Mouse (Mus musculus) kidney, adult 18-20 months (tissue): ENCODE measurements around the gene Slc36a1.

Experiments used
- DNase-seq: peaks from one replicate; pipeline ENCODE4 v3.0.0; 2021

The Slc36a1 gene

DNA sequence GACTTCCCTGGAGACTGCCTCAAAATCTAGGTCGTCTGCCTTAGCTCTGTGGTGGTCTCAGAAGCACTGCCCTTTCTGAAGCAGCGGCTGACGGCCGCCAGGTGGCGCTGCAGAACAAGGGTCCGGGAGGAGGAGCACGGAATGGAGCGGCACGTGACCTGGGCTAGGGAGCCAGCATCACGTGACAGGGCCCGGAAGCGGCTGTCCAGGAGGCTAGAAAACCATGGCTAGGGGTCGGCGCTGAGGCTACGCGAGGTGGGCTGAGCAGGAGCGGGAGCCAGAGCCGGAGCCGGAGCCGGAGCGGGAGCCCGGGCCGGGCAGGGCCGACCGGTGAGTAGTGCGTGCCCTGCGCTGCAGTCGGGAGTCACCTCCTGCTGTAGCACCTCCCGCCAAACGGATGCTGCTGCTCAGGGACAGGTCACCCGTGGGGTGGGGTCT, at the start of gene Slc36a1:
Gene Slc36a1 (plus strand): TSS at position 192 of the 438 bp plus-strand sequence.
- peak; percentile 95 for DNase-seq

DNA sequence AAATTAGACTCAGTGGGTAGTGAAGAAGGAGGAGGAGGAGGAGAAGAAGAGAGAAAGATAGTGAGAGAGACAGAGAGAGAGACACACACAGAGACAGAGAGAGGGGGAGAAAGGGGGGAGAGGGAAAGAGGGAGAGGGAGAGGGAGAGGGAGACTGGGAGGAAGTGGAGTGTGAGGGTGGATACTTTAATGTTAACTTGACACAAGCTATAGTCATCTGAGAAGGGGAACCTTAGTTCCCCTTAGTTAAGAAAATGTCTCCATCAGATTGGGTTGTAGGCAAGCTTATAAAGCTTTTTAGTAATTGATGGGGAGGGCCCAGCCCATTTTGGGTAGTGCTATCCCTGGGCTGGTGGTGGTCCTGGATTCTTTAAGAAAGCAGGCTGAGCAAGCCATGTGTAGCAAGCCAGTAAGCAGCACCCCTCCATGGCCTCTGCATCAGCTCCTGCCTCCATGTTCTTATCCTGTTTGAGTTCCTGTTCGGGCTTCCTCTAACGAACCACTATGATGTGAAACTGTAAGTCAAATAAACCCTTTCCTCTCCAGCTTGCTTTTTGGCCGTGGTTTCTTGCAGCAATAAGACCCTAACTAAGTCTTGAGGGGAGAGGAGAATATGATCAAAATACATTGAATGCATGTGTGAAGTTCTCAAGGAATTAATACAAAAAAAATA, 49.6 kb upstream of the Slc36a1 start:
- no peak for DNase-seq

DNA sequence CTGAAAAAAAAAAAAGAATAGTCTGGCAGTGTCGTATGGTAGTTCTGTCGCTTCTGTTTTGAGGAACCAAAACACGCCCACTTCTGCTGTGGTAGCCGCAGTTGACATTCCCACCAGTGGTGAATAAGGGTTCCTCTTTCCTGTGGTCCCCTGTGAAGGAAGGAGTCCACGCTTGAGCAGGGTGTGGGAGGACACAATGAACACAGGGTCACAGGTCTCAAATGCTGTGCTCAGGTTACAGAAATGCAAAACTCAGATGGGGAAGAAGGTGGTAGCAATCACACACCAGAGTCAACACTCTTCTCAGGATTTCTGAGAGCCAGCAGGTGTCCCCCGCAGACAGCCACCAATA, 49.1 kb upstream of the Slc36a1 start:
- DNase-seq = no peak

DNA sequence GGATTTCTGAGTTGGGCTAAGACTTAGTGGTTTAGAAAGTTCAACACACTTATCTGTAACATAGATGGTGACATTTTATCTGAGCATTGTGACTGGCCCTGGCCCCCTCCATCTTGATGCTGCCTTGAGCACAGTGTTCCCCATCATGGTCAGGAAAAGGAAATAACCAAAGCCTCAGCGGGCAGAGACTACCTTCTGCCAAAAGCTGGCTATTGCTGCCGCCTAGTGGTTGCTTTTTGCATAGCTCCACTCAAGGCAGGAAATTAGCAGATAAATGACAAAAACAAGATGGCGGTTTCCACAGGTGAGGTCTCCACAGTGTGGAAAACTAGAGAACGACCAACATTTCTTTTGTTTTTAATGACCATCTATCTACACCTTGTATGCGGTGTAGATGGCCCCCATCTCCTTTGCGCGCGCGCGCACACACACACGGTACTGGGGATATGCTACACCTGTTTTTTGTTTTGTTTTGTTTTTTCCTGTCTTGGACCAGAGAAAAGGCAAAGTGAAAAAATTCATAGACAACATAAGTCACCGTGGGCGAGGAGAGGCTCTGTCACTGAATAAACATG, 45.3 kb upstream of the Slc36a1 start:
- DNase-seq = peak; percentile 88

DNA sequence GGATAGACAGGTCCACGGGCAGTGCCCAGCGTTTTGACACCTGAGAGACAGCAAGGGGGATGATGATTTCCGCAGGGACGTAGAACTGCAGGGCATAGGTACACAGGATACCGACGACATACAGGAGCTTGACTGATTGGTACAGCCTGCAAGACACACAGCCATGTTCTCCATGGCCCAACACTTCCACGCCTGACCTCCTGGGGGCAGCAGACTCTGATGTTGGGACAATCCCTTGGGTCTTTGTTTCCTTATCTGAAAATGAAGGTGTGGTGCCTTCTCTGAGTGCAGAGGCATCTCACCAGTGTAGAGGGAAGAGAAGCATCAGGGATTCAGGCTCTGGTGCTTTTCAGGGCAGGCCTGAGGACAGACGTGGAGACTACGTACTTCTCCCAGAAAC, 41.5 kb upstream of the Slc36a1 start:
- DNase-seq = peak; percentile 53

DNA sequence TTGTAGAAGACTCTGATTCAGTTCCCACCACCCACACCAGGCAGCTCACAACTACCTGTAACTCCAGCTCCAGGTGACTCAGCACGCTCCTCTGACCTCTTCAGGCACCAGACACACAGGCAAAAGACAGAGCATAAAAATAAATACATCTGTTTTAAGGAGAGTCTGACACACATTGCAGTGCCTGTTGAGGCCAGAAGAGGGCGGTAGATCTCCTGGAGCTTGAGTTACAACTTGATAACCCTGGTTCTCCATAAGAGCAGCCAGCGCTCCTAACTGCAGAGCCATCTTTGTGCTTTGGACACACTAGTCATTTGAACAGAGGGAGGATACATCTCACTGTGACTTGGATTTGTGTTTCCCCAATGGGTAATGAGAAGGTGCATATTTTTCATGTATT, 39.4 kb upstream of the Slc36a1 start:
- DNase-seq = peak; percentile 28

DNA sequence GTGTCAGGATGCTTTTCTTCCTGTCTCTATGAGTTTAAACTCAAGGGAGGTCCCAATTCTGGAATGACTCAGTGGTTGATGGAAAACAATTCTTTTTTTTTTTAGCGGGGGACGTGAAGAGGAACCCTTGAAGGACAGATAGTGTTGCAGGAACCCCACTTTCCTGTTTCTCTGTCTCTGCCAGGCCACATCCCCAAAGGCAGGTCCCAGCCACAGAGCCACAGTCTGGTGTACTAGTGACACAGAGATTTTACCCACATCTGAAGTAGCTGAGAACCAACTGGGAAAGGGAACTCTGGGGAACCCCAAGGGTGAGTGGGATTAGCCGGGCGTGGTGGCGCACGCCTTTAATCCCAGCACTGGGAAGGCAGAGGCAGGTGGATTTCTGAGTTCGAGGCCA, 38.4 kb upstream of the Slc36a1 start:
- DNase-seq = no peak

DNA sequence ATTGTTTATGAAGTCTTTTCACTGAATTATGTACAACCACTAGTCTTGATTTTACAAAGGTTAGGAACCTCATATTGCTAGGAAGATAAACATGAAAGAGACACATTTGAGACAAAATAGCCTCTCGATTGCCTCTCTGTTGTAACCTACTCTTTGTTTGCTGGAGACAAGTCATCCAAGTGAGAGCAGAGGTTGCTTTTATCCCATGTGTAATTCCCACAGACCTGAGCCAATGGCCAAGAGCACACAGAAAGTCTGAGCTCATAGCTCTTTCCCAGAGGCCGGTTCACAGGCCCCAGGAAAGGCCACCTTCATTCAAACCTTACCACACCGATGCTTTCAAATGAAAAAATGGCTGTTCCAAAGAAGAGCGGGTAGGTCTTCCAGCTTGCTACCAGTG, 35.6 kb upstream of the Slc36a1 start:
- DNase-seq = no peak

DNA sequence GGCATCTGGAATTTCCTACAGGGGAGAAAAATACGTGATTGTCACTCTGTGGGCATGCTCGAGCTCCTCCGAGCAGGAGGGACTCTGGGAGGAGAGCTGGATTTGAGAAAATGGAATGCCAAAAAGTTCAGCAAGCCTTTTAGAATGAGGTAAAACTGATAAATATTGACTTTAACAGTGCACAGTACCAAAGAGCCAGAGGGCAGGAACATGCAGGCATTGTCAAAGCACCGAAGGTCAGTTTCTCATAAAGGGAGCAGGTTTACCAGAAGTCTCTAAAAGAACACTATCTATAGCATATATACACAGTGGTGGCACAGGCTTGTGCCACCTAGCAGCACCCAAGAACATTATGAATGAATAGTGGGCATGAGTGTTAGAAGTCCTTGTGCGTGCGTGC, 35.2 kb upstream of the Slc36a1 start:
- DNase-seq = no peak

DNA sequence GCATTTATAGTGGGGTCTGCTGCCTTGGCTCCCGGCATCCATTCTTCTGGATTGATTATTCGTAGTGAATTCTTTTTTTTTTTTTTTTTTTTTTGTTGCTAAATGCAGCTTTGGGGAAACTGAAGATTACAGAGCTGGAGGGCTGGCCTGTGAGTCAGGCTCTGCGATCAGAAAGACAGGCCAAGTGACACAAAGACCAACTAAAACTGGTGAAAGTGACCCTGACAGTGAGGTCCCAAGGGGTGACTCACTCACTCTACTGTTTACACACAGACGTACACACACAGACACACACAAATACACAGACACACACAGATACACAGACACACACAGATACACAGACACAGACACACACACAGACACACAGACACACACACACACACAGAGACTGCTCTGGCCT, 33.6 kb upstream of the Slc36a1 start:
- no peak for DNase-seq

DNA sequence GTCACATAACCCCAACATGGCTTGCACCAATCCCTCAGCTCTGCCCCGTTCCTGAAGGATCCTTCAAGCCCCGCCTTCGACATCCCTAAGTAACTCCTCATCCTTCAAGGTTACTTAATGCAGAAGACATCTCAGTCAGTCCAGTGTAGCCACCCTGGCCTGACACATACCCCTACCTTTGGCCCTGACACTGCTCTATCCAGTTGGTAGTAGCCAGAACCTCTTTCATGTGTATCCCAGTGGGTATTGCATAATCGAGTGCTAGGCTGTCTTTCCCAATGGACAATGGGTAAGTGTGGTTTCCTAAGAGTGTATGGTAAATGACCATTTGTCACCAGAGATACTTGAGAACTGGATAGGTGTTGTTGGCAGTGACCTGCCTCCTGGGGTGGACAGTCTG, 25.3 kb upstream of the Slc36a1 start:
- no peak for DNase-seq

DNA sequence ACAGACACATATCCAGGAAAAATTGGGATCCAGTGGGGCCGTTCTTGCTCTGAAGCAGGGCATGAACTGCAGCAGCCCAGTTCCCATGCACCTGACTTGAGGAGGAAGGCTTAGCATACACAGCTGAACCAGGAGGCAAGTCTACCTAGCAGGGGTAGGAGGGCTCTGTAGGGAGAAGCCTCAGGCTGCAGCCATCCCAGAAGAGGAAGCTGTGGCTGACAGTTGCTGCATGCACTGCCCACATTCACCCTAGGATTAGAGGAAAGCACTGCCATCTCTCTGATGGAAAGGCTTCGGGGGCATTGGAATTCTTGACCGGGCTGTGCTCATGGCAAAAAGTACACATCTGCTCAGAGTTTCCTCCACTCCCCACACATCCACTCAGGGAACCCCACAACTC, 24.3 kb upstream of the Slc36a1 start:
- DNase-seq = no peak

DNA sequence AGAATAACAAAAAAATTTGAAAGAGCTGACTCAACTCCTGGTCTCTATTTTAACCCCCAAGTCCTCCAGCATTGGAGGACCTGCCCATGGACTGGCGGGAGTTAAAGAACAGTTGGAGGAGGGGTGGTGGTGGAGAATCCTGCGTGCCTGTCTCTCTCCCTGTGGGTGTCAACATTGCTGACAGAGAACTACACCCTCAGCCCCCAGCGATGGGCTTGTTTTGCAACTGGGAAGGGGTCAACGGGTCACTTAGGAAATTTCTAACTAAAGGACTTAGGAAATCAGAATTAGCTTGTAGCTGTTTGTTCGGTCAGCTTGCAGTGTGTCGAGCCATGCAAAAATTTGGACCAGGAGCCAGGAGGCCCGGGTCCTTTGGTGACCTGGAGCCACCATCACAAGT, 21.0 kb upstream of the Slc36a1 start:
- no peak for DNase-seq

DNA sequence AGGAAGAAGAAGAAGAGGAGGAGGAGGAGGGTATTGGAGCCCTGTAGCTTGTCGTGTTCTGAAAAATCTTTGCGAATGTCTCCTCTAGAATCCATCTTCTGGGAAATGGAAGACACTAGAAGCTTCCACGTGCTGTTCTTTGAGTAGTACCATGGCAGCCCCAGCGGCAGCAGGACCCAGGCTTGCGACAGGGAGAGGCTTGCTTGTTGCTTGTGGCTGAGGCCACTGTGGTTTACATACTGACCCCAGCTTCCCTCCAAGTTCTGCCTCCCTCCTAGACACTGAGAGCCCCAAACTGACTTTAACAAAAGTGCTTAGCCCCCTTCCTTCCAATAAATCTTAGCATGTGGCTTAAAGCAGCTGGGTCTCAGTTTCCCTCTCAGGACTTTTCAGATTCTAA, 19.9 kb upstream of the Slc36a1 start:
- no peak for DNase-seq

DNA sequence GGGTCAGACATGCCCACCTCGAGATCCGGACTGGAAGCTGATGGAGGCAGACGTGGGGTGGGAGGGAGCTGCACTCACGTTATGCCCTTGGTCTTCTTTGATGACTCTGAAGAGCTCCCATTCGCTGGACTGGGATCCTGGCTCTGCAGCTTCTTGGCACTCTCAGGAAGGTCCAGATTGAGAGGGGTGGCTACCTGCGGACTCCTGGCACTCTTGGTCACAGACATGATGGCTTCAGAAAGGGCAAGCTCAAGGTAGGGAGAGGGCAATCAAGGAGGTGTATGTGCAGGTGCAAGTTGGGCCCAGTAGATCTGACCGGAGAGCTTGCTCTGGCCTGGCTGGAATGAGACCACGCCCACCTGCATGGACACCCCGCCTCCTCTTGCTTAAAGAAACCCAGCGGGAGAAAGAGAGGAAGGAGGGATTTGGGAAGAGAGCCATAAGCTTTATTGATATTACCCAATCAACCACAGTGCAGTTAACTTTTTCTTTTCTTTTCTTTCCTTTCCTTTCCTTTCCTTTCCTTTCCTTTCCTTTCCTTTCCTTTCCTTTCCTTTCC, 19.3 kb upstream of the Slc36a1 start, which contains the start of gene Slc36a2:
Gene Slc36a2 (minus strand): TSS at position 345 of the 559 bp plus-strand sequence.
- DNase-seq = no peak

DNA sequence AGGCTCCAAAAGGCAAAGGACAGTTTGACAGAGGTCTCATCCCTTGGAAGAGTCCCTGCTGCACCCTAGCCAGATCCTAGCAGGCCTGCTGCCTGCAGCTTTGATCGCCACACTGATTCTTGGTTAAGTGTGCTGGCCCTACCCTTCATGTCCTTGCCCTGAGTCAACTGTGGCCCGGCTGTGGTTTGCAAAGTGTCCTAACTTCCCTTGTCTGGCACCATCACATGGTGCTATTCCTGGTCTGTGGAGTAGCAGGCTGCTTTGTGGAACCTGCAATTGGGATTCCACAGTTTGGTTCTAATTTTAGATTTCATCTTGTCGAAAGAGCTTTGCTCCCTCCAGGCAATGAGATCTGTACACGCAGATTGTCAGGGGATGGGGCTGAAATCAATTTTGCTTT, 16.9 kb upstream of the Slc36a1 start:
- no peak for DNase-seq

DNA sequence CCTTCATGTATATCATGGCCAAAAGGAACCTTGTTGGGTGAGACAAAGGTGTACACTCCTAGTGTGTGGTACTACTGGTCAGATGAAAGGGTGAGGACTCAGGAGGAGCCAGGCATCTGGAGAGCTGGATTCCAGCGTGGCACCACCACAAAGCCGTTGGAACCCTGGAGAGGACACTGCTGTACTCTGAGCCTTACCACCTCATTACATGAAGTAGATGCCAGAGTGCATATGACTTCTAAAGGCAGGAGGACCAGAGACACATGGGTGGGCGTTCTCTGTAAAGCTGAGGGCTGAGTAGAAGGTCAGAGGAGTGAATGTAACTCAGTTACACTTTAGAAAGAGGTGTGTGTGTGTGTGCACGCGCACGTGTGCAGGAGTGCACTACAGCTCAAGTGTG, 16.4 kb upstream of the Slc36a1 start:
- DNase-seq = no peak

DNA sequence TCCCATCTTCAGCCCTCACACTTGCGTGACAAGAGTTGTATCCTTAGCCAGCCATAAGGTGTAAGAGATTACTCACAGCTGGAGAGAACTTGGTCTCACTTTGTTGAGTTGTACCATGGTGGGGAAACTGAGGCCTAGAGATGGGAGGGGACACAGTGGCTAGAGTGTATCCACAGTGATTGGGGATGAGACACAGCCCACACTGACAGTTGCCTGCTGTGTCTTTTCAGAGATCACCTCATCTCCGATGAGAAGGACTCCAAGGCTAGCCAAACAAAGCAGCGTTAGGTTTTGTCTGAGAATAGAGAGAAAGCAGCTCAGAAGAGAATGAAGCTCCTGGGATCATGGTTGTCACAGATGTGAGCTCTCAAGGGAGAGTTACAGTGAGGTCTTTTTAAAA, 13.9 kb upstream of the Slc36a1 start:
- no peak for DNase-seq

DNA sequence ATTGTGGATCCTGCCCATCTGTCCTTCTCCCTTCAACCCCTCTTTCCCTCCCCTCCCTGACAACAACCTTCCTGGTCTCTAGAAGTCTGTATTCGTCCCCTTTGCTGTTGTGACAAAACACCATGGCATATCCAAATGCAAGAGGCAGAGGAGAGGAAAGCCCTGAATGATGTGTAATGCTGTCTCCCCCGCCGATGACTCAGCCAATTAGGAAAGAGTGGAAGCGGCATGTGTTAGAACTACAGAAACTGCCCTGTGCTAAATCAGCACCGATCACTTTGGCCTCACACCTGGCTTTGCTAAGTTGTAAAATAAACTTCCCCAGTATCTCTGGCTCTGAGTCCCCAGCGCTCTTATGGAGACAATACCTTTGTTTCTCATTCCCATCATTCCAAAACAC, 7.1 kb upstream of the Slc36a1 start:
- no peak for DNase-seq

DNA sequence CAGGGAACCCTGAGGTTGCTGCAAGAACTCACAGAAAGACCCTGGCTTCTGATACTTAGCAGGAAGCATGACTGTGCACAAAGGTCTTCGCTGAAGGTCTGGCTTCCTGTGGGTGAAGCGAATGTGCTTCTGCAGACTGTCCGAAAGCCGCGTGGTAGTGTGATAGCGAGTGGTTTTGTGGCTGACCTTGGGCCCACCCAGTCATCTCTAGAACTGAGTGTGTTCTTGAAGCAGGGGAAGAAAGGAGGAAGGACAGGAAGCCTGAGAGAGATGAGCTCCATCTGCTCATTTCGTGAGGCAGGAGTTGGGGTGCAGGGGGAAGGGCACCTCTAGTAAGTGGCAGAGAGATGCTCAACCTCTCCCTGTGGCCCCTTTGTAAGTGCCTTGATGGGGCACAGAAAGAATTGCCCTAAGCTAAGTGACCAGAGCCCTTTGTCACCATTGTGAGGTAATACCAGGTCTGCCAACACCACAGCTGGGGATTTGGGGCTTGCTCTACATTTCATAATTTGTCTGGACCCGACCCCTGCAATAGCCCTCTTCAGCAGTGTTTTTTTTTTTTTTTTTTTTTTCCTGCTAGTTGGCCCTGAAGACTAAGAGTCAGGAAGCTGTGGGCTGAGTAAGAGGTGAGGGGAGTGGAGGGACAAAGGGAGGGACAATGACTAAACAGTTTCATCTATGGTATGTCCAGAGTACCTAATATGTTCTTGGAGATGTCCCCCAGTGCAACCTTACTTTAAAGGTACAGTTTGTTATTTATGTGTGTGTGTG, 6.2 kb upstream of the Slc36a1 start:
- no peak for DNase-seq

DNA sequence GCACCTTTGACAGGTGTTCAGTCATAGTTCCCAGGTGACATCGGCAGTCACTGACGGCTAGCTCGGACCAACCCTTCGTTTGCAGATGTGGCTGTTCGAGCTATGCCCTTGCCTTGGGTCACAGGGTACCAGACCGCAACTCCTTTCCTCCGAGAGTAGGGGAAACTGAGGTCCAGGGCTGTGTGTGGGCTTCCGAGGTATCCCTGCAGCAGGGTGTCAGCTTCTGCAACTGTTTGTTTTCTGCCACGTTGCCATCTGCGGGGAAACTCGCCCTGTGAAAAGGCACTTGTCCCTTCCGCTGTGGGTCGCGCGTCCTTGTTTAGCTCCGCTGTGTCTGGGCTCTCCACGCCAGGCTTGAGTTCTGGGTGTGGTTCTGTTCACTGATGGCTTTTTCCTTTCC, 452 bp downstream of the Slc36a1 start:
- DNase-seq = peak; percentile 59

DNA sequence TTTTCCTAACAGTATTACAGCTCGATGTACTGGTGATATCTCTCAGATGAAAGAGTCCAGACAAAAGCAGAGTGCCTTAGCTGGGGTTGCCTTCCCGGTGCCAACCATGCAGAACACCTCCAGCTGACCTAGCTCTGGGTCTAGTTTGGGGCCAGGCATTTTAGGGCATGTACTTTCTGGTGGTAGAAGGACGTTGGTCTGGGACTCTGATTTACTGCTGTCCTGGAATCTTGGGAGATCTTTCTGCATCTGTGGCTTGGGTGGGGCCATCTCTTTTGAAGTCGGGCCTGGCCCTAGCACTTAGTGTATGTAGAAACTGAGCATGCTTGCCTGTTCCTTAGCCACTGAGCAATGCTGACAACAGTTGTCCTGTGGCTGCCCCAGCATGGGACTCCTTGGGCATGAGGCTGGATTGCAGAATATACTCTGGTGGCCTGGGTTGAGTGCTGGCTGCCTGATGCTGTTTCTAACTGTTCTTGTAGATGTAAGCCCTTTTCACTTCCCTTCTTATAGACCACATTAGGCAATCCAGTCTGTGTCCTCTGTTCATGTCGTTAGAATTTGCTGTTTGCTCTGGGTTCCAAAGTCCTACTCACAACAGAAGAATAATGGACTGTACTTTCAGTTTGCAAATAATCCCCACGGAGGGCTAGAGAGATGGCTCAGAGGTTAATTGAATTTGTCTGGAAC, 4.0 kb downstream of the Slc36a1 start:
- peak; percentile 42 for DNase-seq

DNA sequence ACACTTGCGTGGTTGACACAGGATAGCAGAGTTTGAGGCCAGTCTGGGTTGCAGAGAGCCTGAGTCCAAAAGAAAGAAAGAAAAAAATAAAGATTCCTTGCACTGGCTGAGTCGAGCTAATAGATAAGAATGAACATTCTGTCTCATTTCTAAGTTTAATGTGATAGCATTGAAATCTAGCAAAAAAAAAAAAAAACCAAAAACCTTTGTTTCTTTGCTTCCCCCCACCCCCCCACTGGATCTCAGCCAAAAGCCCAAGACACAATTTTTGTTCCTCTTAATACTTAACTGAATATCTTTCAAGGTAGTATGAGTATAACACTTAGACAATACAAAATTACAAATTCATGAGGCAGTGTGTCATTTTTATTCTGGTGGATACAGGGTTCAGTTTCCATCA, 4.9 kb downstream of the Slc36a1 start:
- no peak for DNase-seq
